Mouse (Mus musculus): Measurements from ENCODE around the gene Ubxn2a. TPM values are rescaled to one million over a fixed set of nuclear protein-coding genes. Genes with fewer than 3 reads are reported as not detected.

Gene Ubxn2a
- polyA plus RNA-seq, 2 experiments from 2014 or later: 8.5 to 12.3 TPM

Other genes with a start within 250 kb of the Ubxn2a start
- under 1 TPM; 0.47 to 0.80 TPM for gene Fam228a, start 169.3 kb downstream of the Ubxn2a start, polyA plus RNA-seq (2017; shearing (Covaris generic))
- 1 to 10 TPM in 1 of 2 experiments, under 1 TPM in 1; 0.62 to 2.0 TPM for gene Pfn4, start 138.7 kb downstream of the Ubxn2a start, polyA plus RNA-seq (2017; shearing (Covaris generic))
- gene Fam228b, start 138.4 kb downstream of the Ubxn2a start, polyA plus RNA-seq (2017; shearing (Covaris generic)): 1 to 10 TPM in 1 of 2 experiments, not detected in 1; 1.3 TPM
- 100 to 1,000 TPM; 182 to 365 TPM for gene Sf3b6, start 90.2 kb downstream of the Ubxn2a start, polyA plus RNA-seq (2017; shearing (Covaris generic))
- not detected for gene Fkbp1b, start 66.1 kb downstream of the Ubxn2a start, polyA plus RNA-seq (2017; shearing (Covaris generic))
- 10 to 100 TPM; 11.0 to 13.9 TPM for gene Wdcp, start 64.4 kb downstream of the Ubxn2a start, polyA plus RNA-seq (2017; shearing (Covaris generic))
- under 1 TPM; 0.58 to 0.90 TPM for gene Mfsd2b, start 33.3 kb downstream of the Ubxn2a start, polyA plus RNA-seq (2017; shearing (Covaris generic))
- gene Atad2b, start 9.6 kb upstream of the Ubxn2a start, polyA plus RNA-seq (2017; shearing (Covaris generic)): 10 to 100 TPM; 11.9 to 13.0 TPM

Data from CD4-positive, CD25-positive, alpha-beta regulatory T cell, adult 4 months (primary cell).